Mouse (Mus musculus): Measurements from ENCODE around the gene Epb42.

GRCm38 (mm10) chr2:121004018-121004811, 32.7 kb downstream of the Epb42 start:
- no peak for TF ChIP-seq CTCF (IDR thresholded peaks at IDR 0.05)
- TF ChIP-seq EP300 (IDR thresholded peaks at IDR 0.05): no peak
